Mouse (Mus musculus): ENCODE measurements at regions not wholly inside any gene's neighbourhood (a gene's known extent, or its start where the extent isn't known, plus 50 kb on each side); places are given as distances from the start of the nearest gene placed in this dataset.

GRCm38 (mm10) chr17:47207471-47207870, 161.2 kb upstream of the Mrps10 start:
- 96% methylated on average over 4 of the region's 4 CpGs for WGBS

GRCm38 (mm10) chr17:47204470-47205162, 164.1 kb upstream of the Mrps10 start:
- Histone ChIP-seq H3K27me3 (ENCODE audit: control insufficient read depth, insufficient read depth, low read length) (no peaks in the 10 kb centered on the region), H3K4me1 (ENCODE audit: control insufficient read depth, insufficient read depth, low read length) (no peaks in the 10 kb centered on the region; the same call in 1 of the 2 replicates), H3K27ac (ENCODE audit: insufficient read depth, low read length) (no peak overlapping the region), H3K4me3 (replicated peaks; ENCODE audit: insufficient read depth, low read depth, low read length) (no peak overlapping the region)
- no peak for DNase-seq
- WGBS = 87% methylated on average over 7 of the region's 7 CpGs
- no peak for TF ChIP-seq POLR2A (IDR thresholded peaks at IDR 0.05; ENCODE audit: borderline replicate concordance, insufficient read depth, low read length)
- no peak for TF ChIP-seq CTCF (IDR thresholded peaks at IDR 0.05; ENCODE audit: borderline replicate concordance, insufficient read depth, low read depth, low read length)

More at GRCm38 (mm10) chr17:47207471-47207870, 161.2 kb upstream of the Mrps10 start:
- TF ChIP-seq POLR2A (IDR thresholded peaks at IDR 0.05; ENCODE audit: borderline replicate concordance, insufficient read depth, low read length) (no peak), CTCF (IDR thresholded peaks at IDR 0.05; ENCODE audit: borderline replicate concordance, insufficient read depth, low read depth, low read length) (no peak)
- Histone ChIP-seq H3K27me3 (ENCODE audit: control insufficient read depth, insufficient read depth, low read length) (no peaks in the 10 kb centered on the region), H3K4me3 (replicated peaks; ENCODE audit: insufficient read depth, low read depth, low read length) (no peak overlapping the region), H3K27ac (ENCODE audit: insufficient read depth, low read length) (no peak overlapping the region), H3K4me1 (ENCODE audit: control insufficient read depth, insufficient read depth, low read length) (no peaks in the 10 kb centered on the region; the same call in 1 of the 2 replicates)
- DNase-seq = no peak

- Histone ChIP-seq H3K27me3 (ENCODE audit: control insufficient read depth, insufficient read depth, low read length) (no peaks in the 10 kb centered on the region), H3K4me1 (ENCODE audit: control insufficient read depth, insufficient read depth, low read length) (peaks cover 6% of the 10 kb centered on the region), H3K27ac (ENCODE audit: insufficient read depth, low read length) (no peak overlapping the region), H3K4me3 (replicated peaks; ENCODE audit: insufficient read depth, low read depth, low read length) (no peak overlapping the region)
- TF ChIP-seq POLR2A (IDR thresholded peaks at IDR 0.05; ENCODE audit: borderline replicate concordance, insufficient read depth, low read length) (no peak), CTCF (IDR thresholded peaks at IDR 0.05; ENCODE audit: borderline replicate concordance, insufficient read depth, low read depth, low read length) (no peak)
- no peak for DNase-seq
- WGBS = 86% methylated on average over 10 of the region's 10 CpGs
Observed at GRCm38 (mm10) chr17:47199206-47199605, 169.5 kb upstream of the Mrps10 start.

- Histone ChIP-seq H3K4me3 (replicated peaks; ENCODE audit: insufficient read depth, low read depth, low read length) (no peak overlapping the region), H3K4me1 (ENCODE audit: control insufficient read depth, insufficient read depth, low read length) (peaks cover 6% of the 10 kb centered on the region), H3K27ac (ENCODE audit: insufficient read depth, low read length) (no peak overlapping the region), H3K27me3 (ENCODE audit: control insufficient read depth, insufficient read depth, low read length) (no peaks in the 10 kb centered on the region)
- TF ChIP-seq CTCF (IDR thresholded peaks at IDR 0.05; ENCODE audit: borderline replicate concordance, insufficient read depth, low read depth, low read length) (no peak), POLR2A (IDR thresholded peaks at IDR 0.05; ENCODE audit: borderline replicate concordance, insufficient read depth, low read length) (no peak)
- WGBS = 21% methylated on average over 7 of the region's 7 CpGs
- DNase-seq = peak in 1 of 2 experiments; percentile 10
Observed at GRCm38 (mm10) chr17:47197957-47198356, 170.7 kb upstream of the Mrps10 start.

GRCm38 (mm10) chr17:47196992-47197391, 171.7 kb upstream of the Mrps10 start:
- H3K27me3 ChIP-seq (ENCODE audit: control insufficient read depth, insufficient read depth, low read length) = no peaks in the 10 kb centered on the region
- H3K4me1 ChIP-seq (ENCODE audit: control insufficient read depth, insufficient read depth, low read length) = peaks cover 6% of the 10 kb centered on the region
- no peak overlapping the region for H3K27ac ChIP-seq (ENCODE audit: insufficient read depth, low read length)
- 74% methylated on average over 6 of the region's 6 CpGs for WGBS
- no peak for DNase-seq
- no peak overlapping the region for H3K4me3 ChIP-seq (replicated peaks; ENCODE audit: insufficient read depth, low read depth, low read length)
- TF ChIP-seq CTCF (IDR thresholded peaks at IDR 0.05; ENCODE audit: borderline replicate concordance, insufficient read depth, low read depth, low read length) (no peak), POLR2A (IDR thresholded peaks at IDR 0.05; ENCODE audit: borderline replicate concordance, insufficient read depth, low read length) (no peak)

- Histone ChIP-seq H3K4me1 (ENCODE audit: control insufficient read depth, insufficient read depth, low read length) (peaks cover 6% of the 10 kb centered on the region), H3K4me3 (replicated peaks; ENCODE audit: insufficient read depth, low read depth, low read length) (no peak overlapping the region), H3K27ac (ENCODE audit: insufficient read depth, low read length) (no peak overlapping the region), H3K27me3 (ENCODE audit: control insufficient read depth, insufficient read depth, low read length) (no peaks in the 10 kb centered on the region)
- no peak for DNase-seq
- TF ChIP-seq POLR2A (IDR thresholded peaks at IDR 0.05; ENCODE audit: borderline replicate concordance, insufficient read depth, low read length) (no peak), CTCF (IDR thresholded peaks at IDR 0.05; ENCODE audit: borderline replicate concordance, insufficient read depth, low read depth, low read length) (no peak)
- 81% methylated on average over 7 of the region's 7 CpGs for WGBS
Observed at GRCm38 (mm10) chr17:47195981-47196380, 172.7 kb upstream of the Mrps10 start.

GRCm38 (mm10) chr17:47194463-47195012, 174.1 kb upstream of the Mrps10 start:
- no peak for DNase-seq
- H3K27ac ChIP-seq (ENCODE audit: insufficient read depth, low read length) = no peak overlapping the region
- TF ChIP-seq CTCF (IDR thresholded peaks at IDR 0.05; ENCODE audit: borderline replicate concordance, insufficient read depth, low read depth, low read length) = no peak
- TF ChIP-seq POLR2A (IDR thresholded peaks at IDR 0.05; ENCODE audit: borderline replicate concordance, insufficient read depth, low read length) = no peak
- WGBS = 95% methylated on average over 14 of the region's 14 CpGs
- peaks cover 6% of the 10 kb centered on the region for H3K4me1 ChIP-seq (ENCODE audit: control insufficient read depth, insufficient read depth, low read length)
- no peaks in the 10 kb centered on the region for H3K27me3 ChIP-seq (ENCODE audit: control insufficient read depth, insufficient read depth, low read length)
- H3K4me3 ChIP-seq (replicated peaks; ENCODE audit: insufficient read depth, low read depth, low read length) = no peak overlapping the region

- WGBS = 85% methylated on average over 3 of the region's 3 CpGs
- DNase-seq = no peak
- Histone ChIP-seq H3K4me1 (ENCODE audit: control insufficient read depth, insufficient read depth, low read length) (no peaks in the 10 kb centered on the region; the same call in 1 of the 2 replicates), H3K4me3 (replicated peaks; ENCODE audit: insufficient read depth, low read depth, low read length) (no peak overlapping the region), H3K27me3 (ENCODE audit: control insufficient read depth, insufficient read depth, low read length) (no peaks in the 10 kb centered on the region), H3K27ac (ENCODE audit: insufficient read depth, low read length) (no peak overlapping the region)
- TF ChIP-seq CTCF (IDR thresholded peaks at IDR 0.05; ENCODE audit: borderline replicate concordance, insufficient read depth, low read depth, low read length) = no peak
- no peak for TF ChIP-seq POLR2A (IDR thresholded peaks at IDR 0.05; ENCODE audit: borderline replicate concordance, insufficient read depth, low read length)
Observed at GRCm38 (mm10) chr17:47191416-47191815, 177.3 kb upstream of the Mrps10 start.
